Mouse (Mus musculus): ENCODE data around the gene Lmna. TPM values are rescaled to one million over a fixed set of nuclear protein-coding genes. Genes with fewer than 3 reads are reported as not detected.

Lmna gene
- total RNA-seq, 1 experiment: 121 TPM

DNA sequence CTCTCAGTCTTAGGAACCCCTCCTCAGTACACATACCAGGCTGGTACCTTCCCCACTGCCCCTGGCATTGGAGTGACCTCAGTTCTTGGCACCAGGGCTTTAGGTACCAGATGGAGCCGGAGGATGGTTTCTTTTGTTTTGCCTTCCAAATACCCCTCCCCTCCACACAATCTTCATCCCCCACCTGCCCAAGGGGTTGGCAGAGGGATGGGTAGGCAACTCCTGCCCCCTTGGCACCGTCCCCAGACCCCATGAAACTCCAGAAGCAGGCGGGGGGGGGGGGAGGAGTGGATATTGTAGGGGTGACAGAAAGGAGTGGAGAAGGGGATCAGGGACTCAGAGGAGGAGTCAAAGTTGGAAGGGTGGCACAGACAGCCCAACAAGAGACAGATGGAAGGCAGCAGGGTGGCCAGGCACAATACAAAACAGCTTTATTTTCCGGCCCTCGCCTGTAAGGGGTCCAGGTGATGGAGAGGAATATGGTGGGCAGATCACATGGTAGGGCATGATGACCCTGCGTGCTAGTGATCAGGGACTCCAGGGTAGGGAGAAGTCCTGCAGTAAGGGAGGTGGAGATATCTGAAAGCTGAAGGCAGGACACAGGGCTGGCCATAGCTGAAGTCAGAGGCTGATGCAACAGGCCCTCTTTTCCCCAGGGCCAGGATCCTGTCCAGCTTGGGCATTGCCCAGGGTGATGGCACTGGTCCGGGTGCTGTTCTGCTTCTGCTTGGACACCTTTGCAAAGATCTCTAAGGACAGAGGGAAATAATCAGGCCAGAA, 32.1 kb upstream of the Lmna start:
- no peak for DNase-seq (ENCODE audit: low read depth, low spot score)
- no peak overlapping the region for H3K27ac ChIP-seq (ENCODE audit: insufficient read depth, low read depth, low read length, poor library complexity, severe bottlenecking)
- H3K4me1 ChIP-seq (ENCODE audit: control insufficient read depth in 2 of 2, insufficient read depth in 2 of 2, low read length in 2 of 2, poor library complexity in 1 of 2): peaks cover 4 to 34% of the 10 kb centered on the region in 2 experiments
- in situ Hi-C loops (cut with MboI; ENCODE audit: low sequenced_read_pairs in 2 of 2, unreplicated experiment in 2 of 2): no loop called here
- H3K36me3 ChIP-seq (ENCODE audit: control insufficient read depth, insufficient read depth, low read length, poor library complexity, severe bottlenecking): peaks cover 14% of the 10 kb centered on the region
- no peak overlapping the region for H3K4me3 ChIP-seq (ENCODE audit: insufficient read depth in 1 of 2, low read depth in 1 of 2, low read length in 2 of 2, poor library complexity in 1 of 2, severe bottlenecking in 1 of 2)
- no peak overlapping the region for H3K9ac ChIP-seq (ENCODE audit: insufficient read depth, low read depth, low read length, poor library complexity, severe bottlenecking)
- TF ChIP-seq ZC3H11A (IDR thresholded peaks at IDR 0.05; ENCODE audit: borderline replicate concordance, low read depth, low read length) (no peak), HCFC1 (IDR thresholded peaks at IDR 0.05; ENCODE audit: borderline replicate concordance, insufficient read depth, low read length) (no peak), ZNF384 (IDR thresholded peaks at IDR 0.05; ENCODE audit: low read depth, low read length) (no peak), MAFK (IDR thresholded peaks at IDR 0.05; ENCODE audit: insufficient read depth, low read depth, low read length) (no peak), CHD2 (IDR thresholded peaks at IDR 0.05; ENCODE audit: low read depth, low read length) (no peak)
- H3K9me3 ChIP-seq (ENCODE audit: control insufficient read depth, insufficient read depth, low read depth, low read length): no peaks in the 10 kb centered on the region

GRCm38 (mm10) chr3:88540085-88540484, 30.3 kb upstream of the Lmna start:
- in situ Hi-C loops (cut with MboI; ENCODE audit: low sequenced_read_pairs in 2 of 2, unreplicated experiment in 2 of 2): no loop called here
- peak overlapping the region; percentile 5; the same call in 1 of the 2 replicates for H3K9ac ChIP-seq (ENCODE audit: insufficient read depth, low read depth, low read length, poor library complexity, severe bottlenecking)
- H3K4me1 ChIP-seq (ENCODE audit: control insufficient read depth in 2 of 2, insufficient read depth in 2 of 2, low read length in 2 of 2, poor library complexity in 1 of 2): peaks cover 5 to 38% of the 10 kb centered on the region in 2 experiments
- peaks cover 22% of the 10 kb centered on the region for H3K36me3 ChIP-seq (ENCODE audit: control insufficient read depth, insufficient read depth, low read length, poor library complexity, severe bottlenecking)
- TF ChIP-seq MAFK (IDR thresholded peaks at IDR 0.05; ENCODE audit: insufficient read depth, low read depth, low read length) (no peak), HCFC1 (IDR thresholded peaks at IDR 0.05; ENCODE audit: borderline replicate concordance, insufficient read depth, low read length) (no peak), ZC3H11A (IDR thresholded peaks at IDR 0.05; ENCODE audit: borderline replicate concordance, low read depth, low read length) (no peak), CHD2 (IDR thresholded peaks at IDR 0.05; ENCODE audit: low read depth, low read length) (no peak), ZNF384 (IDR thresholded peaks at IDR 0.05; ENCODE audit: low read depth, low read length) (no peak)
- no peak overlapping the region for H3K4me3 ChIP-seq (ENCODE audit: insufficient read depth in 1 of 2, low read depth in 1 of 2, low read length in 2 of 2, poor library complexity in 1 of 2, severe bottlenecking in 1 of 2)
- no peak for DNase-seq (ENCODE audit: low read depth, low spot score)
- H3K27ac ChIP-seq (ENCODE audit: insufficient read depth, low read depth, low read length, poor library complexity, severe bottlenecking): peak overlapping the region; percentile 57; the same call in 1 of the 2 replicates
- H3K9me3 ChIP-seq (ENCODE audit: control insufficient read depth, insufficient read depth, low read depth, low read length): no peaks in the 10 kb centered on the region

- no peak for DNase-seq (ENCODE audit: low read depth, low spot score)
- Histone ChIP-seq H3K9ac (ENCODE audit: insufficient read depth, low read depth, low read length, poor library complexity, severe bottlenecking) (no peak overlapping the region), H3K27ac (ENCODE audit: insufficient read depth, low read depth, low read length, poor library complexity, severe bottlenecking) (no peak overlapping the region; the same call in 1 of the 2 replicates), H3K4me3 (ENCODE audit: insufficient read depth in 1 of 2, low read depth in 1 of 2, low read length in 2 of 2, poor library complexity in 1 of 2, severe bottlenecking in 1 of 2) (no peak overlapping the region), H3K9me3 (ENCODE audit: control insufficient read depth, insufficient read depth, low read depth, low read length) (no peaks in the 10 kb centered on the region), H3K36me3 (ENCODE audit: control insufficient read depth, insufficient read depth, low read length, poor library complexity, severe bottlenecking) (peaks cover 25% of the 10 kb centered on the region), H3K4me1 (ENCODE audit: control insufficient read depth in 2 of 2, insufficient read depth in 2 of 2, low read length in 2 of 2, poor library complexity in 1 of 2) (peaks cover 5 to 40% of the 10 kb centered on the region in 2 experiments)
- no peak for TF ChIP-seq HCFC1 (IDR thresholded peaks at IDR 0.05; ENCODE audit: borderline replicate concordance, insufficient read depth, low read length)
- in situ Hi-C loops (cut with MboI; ENCODE audit: low sequenced_read_pairs in 2 of 2, unreplicated experiment in 2 of 2): no loop called here
Observed at GRCm38 (mm10) chr3:88539397-88539796, 29.6 kb upstream of the Lmna start.

GRCm38 (mm10) chr3:88538271-88539145, 28.8 kb upstream of the Lmna start:
- Histone ChIP-seq H3K27ac (ENCODE audit: insufficient read depth, low read depth, low read length, poor library complexity, severe bottlenecking) (peak overlapping the region; percentile 34; the same call in 1 of the 2 replicates), H3K4me3 (ENCODE audit: insufficient read depth in 1 of 2, low read depth in 1 of 2, low read length in 2 of 2, poor library complexity in 1 of 2, severe bottlenecking in 1 of 2) (no peak overlapping the region), H3K4me1 (ENCODE audit: control insufficient read depth in 2 of 2, insufficient read depth in 2 of 2, low read length in 2 of 2, poor library complexity in 1 of 2) (peaks cover 5 to 45% of the 10 kb centered on the region in 2 experiments), H3K36me3 (ENCODE audit: control insufficient read depth, insufficient read depth, low read length, poor library complexity, severe bottlenecking) (peaks cover 25% of the 10 kb centered on the region), H3K9ac (ENCODE audit: insufficient read depth, low read depth, low read length, poor library complexity, severe bottlenecking) (no peak overlapping the region), H3K9me3 (ENCODE audit: control insufficient read depth, insufficient read depth, low read depth, low read length) (no peaks in the 10 kb centered on the region)
- in situ Hi-C loops (cut with MboI; ENCODE audit: low sequenced_read_pairs in 2 of 2, unreplicated experiment in 2 of 2): no loop called here
- DNase-seq (ENCODE audit: low read depth, low spot score): no peak
- no peak for TF ChIP-seq MAFK (IDR thresholded peaks at IDR 0.05; ENCODE audit: insufficient read depth, low read depth, low read length)
- TF ChIP-seq HCFC1 (IDR thresholded peaks at IDR 0.05; ENCODE audit: borderline replicate concordance, insufficient read depth, low read length): no peak
- no peak for TF ChIP-seq ZC3H11A (IDR thresholded peaks at IDR 0.05; ENCODE audit: borderline replicate concordance, low read depth, low read length)
- no peak for TF ChIP-seq ZNF384 (IDR thresholded peaks at IDR 0.05; ENCODE audit: low read depth, low read length)
- TF ChIP-seq CHD2 (IDR thresholded peaks at IDR 0.05; ENCODE audit: low read depth, low read length): no peak
